Mouse (Mus musculus) myocyte (in vitro differentiated cells): ENCODE results near the gene Ets1.

Source experiments
- CEBPB ChIP-seq: IDR thresholded peaks from 2 replicates; pipeline ENCODE4 v1.6.1; 2011; ENCODE audit warnings: mild to moderate bottlenecking, moderate library complexity; ENCODE audit not compliant: poor library complexity, insufficient read depth, severe bottlenecking
- MAX ChIP-seq: IDR thresholded peaks from one replicate; pipeline ENCODE4 v1.6.1; 2011; ENCODE audit warnings: low read depth, mild to moderate bottlenecking, control low read depth
- MYOG ChIP-seq, 3 experiments: IDR thresholded peaks; one replicate each; pipeline ENCODE4 v1.6.1; 2011; ENCODE audit warnings: control low read depth in 2 of 3, low read depth in 2 of 3, mild to moderate bottlenecking in 2 of 3; ENCODE audit not compliant: insufficient read length in 2 of 3, control insufficient read depth in 1 of 3, insufficient read depth in 1 of 3
- POLR2AphosphoS2 ChIP-seq: IDR thresholded peaks from one replicate; pipeline ENCODE4 v1.6.1; 2011; ENCODE audit warnings: low read depth, control low read depth; ENCODE audit not compliant: insufficient read length

GRCm38 (mm10) chr9:32673923-32674322, 37.9 kb downstream of the Ets1 start:
- TF ChIP-seq MYOG (IDR thresholded peaks at IDR 0.05; ENCODE audit: control insufficient read depth in 1 of 3, insufficient read depth in 1 of 3, insufficient read length in 2 of 3, low read depth in 2 of 3) (no peak), CEBPB (no peak), POLR2AphosphoS2 (no peak), MAX (no peak)
